Mouse (Mus musculus) embryo, embryonic 11.5 days (tissue): ENCODE data around the gene Brf1.

Experiments used
- DNase-seq: peaks from one replicate; pipeline ENCODE4 v3.0.0-alpha.2; 2012; ENCODE audit warnings: low read depth, low spot score

Gene Brf1

GRCm38 (mm10) chr12:112977156-112977555 lies 23.3 kb downstream of the Brf1 start:
- DNase-seq = no peak

- DNase-seq = peak; percentile 70
Measured at GRCm38 (mm10) chr12:112976371-112977073, 24.0 kb downstream of the Brf1 start, which contains the start of gene Btbd6. Gene Btbd6, plus strand, starts transcription at chr12:112976482.

- DNase-seq = no peak
Measured at GRCm38 (mm10) chr12:112974736-112975135, 25.8 kb downstream of the Brf1 start.

GRCm38 (mm10) chr12:112969616-112970015 lies 30.9 kb downstream of the Brf1 start:
- DNase-seq = no peak

GRCm38 (mm10) chr12:112968943-112969342 lies 31.6 kb downstream of the Brf1 start:
- DNase-seq = no peak

GRCm38 (mm10) chr12:112965783-112966182 lies 34.7 kb downstream of the Brf1 start:
- DNase-seq = no peak

- no peak for DNase-seq
Measured at GRCm38 (mm10) chr12:112961872-112962271, 38.6 kb downstream of the Brf1 start.

GRCm38 (mm10) chr12:112961428-112961827 lies 39.1 kb downstream of the Brf1 start:
- no peak for DNase-seq

GRCm38 (mm10) chr12:112959421-112959820 lies 41.1 kb downstream of the Brf1 start:
- DNase-seq = no peak

- DNase-seq = no peak
Measured at GRCm38 (mm10) chr12:112958303-112958702, 42.2 kb downstream of the Brf1 start.

- DNase-seq = peak; percentile 52
Measured at GRCm38 (mm10) chr12:112955800-112956199, 44.7 kb downstream of the Brf1 start.

GRCm38 (mm10) chr12:112952926-112953565 lies 47.5 kb downstream of the Brf1 start:
- DNase-seq = no peak

GRCm38 (mm10) chr12:112952433-112952832 lies 48.1 kb downstream of the Brf1 start:
- no peak for DNase-seq

- DNase-seq = no peak
Measured at GRCm38 (mm10) chr12:112951150-112951842, 49.2 kb downstream of the Brf1 start.

GRCm38 (mm10) chr12:112950761-112951129 lies 49.8 kb downstream of the Brf1 start:
- no peak for DNase-seq

GRCm38 (mm10) chr12:112950040-112950760 lies 50.3 kb downstream of the Brf1 start:
- peak; percentile 84 for DNase-seq

GRCm38 (mm10) chr12:112947307-112947706 lies 53.2 kb downstream of the Brf1 start:
- no peak for DNase-seq

- DNase-seq = no peak
Measured at GRCm38 (mm10) chr12:112943669-112944068, 56.8 kb downstream of the Brf1 start.

GRCm38 (mm10) chr12:112941776-112942713 lies 58.5 kb downstream of the Brf1 start, which contains the start of gene Nudt14:
Gene Nudt14, minus strand, starts transcription at chr12:112942124.
- DNase-seq = no peak

- no peak for DNase-seq
Measured at GRCm38 (mm10) chr12:112941156-112941775, 59.2 kb downstream of the Brf1 start.
